Mouse (Mus musculus) C2C12 (cell line): Measurements from ENCODE around the gene Cxcl16. TPM values are rescaled to one million over a fixed set of nuclear protein-coding genes. Genes with fewer than 3 reads are reported as not detected.
"Not testable (repeated sequence)": the region's sequence is repeated elsewhere in the genome, so short reads cannot be mapped to it uniquely, and the experiment has no call there.

Experiments
- H3K27me3 ChIP-seq: one replicate; pipeline ENCODE4 v1.6.1; 2011; ENCODE audit not compliant: control insufficient read depth, insufficient read depth, insufficient read length
- H3K36me3 ChIP-seq: one replicate; pipeline ENCODE4 v1.6.1; 2011; ENCODE audit not compliant: control insufficient read depth, insufficient read depth
- H3K4me3 ChIP-seq: one replicate; pipeline ENCODE4 v1.5.1; 2011; ENCODE audit warnings: mild to moderate bottlenecking, control low read depth; ENCODE audit not compliant: poor library complexity, insufficient read depth, severe bottlenecking
- H3K79me2 ChIP-seq: one replicate; pipeline ENCODE4 v1.6.1; 2011; ENCODE audit not compliant: control insufficient read depth, insufficient read depth
- H3K79me3 ChIP-seq: one replicate; pipeline ENCODE4 v1.6.1; 2011; ENCODE audit warnings: low read depth, control low read depth
- H3ac ChIP-seq: one replicate; pipeline ENCODE3; 2011; ENCODE audit warnings: low read depth; ENCODE audit not compliant: control insufficient read depth, insufficient read length
- CEBPB ChIP-seq: IDR thresholded peaks from one replicate; pipeline ENCODE4 v1.6.1; 2011; ENCODE audit warnings: low read depth, mild to moderate bottlenecking, control low read depth, moderate library complexity
- CTCF ChIP-seq: IDR thresholded peaks from one replicate; pipeline ENCODE4 v1.5.1; 2011; ENCODE audit not compliant: control insufficient read depth, insufficient read depth, insufficient read length
- FOSL1 ChIP-seq: IDR thresholded peaks from one replicate; pipeline ENCODE4 v1.8.0; 2011; ENCODE audit warnings: mild to moderate bottlenecking, low read length; ENCODE audit not compliant: poor library complexity, insufficient read depth, severe bottlenecking
- MAX ChIP-seq: IDR thresholded peaks from one replicate; pipeline ENCODE4 v1.6.1; 2011; ENCODE audit warnings: mild to moderate bottlenecking, control low read depth
- MYOD1 ChIP-seq: IDR thresholded peaks from one replicate; pipeline ENCODE4 v1.6.1; 2011; ENCODE audit warnings: low read depth; ENCODE audit not compliant: control insufficient read depth, insufficient read length
- MYOG ChIP-seq: IDR thresholded peaks from one replicate; pipeline ENCODE4 v1.6.1; 2011; ENCODE audit not compliant: control insufficient read depth, insufficient read length; ENCODE audit errors: extremely low read depth
- USF1 ChIP-seq: IDR thresholded peaks from one replicate; pipeline ENCODE4 v1.6.1; 2011; ENCODE audit warnings: low read depth, mild to moderate bottlenecking, control low read depth, moderate library complexity
- polyA plus RNA-seq: library from polyadenylated mRNA; unstranded; fragments of >200 nt; fragmentation: generic; extraction: Trizol; gene quantifications from one replicate; pipeline ENCODE4 v1.2.1, GENCODE M21; 2012; ENCODE audit warnings: missing spikeins

Cxcl16 gene
- polyA plus RNA-seq, 1 experiment = 0.19 TPM

DNA sequence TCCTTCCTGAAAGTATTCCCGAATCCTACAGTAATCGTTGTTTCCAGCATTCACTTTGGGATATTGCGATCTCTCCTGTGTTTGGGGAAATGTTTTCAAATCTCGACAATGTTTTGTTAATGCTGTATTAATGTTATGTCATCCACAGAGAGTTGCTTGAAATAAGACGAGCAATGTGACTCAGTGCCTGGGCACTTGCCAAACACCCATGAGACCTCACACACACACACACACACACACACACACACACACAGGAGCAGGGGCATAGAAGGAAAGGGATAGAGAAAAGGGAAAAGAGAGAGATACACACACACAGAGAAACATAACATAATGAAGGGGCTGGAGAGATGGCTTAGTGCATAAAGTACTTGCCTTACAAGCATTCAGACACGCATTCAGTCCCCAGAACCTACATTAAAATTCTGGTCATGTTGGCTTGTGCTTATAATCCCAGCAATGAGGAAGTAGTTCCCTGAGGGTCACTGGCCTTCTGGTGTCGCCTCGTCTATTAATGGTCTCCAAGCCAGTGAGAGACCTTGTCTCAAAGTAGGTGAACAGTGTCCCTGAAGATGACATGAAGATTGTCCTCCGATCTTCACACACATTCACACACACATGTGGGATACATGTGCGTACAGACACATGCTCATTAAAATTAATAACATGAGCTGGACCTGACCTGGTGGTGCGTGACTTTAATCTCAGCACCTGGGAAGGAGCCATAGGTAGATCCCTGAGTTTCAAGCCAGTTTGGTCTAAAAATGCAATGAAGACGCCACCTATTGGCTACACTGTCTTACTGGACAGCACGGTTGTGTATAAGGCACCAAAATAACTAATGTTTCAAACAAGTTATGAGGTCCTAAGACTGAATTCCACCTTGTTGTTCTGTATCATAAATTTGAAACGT is 40.0 kb upstream of the Cxcl16 start:
- Histone ChIP-seq H3K36me3 (no peaks in the 10 kb centered on the region), H3K27me3 (no peaks in the 10 kb centered on the region), H3K79me3 (no peaks in the 10 kb centered on the region), H3K4me3 (no peak overlapping the region), H3ac (no peak overlapping the region), H3K79me2 (no peaks in the 10 kb centered on the region)
- no peak for TF ChIP-seq USF1
- no peak for TF ChIP-seq MAX
- TF ChIP-seq FOSL1 = no peak
- TF ChIP-seq MYOG = no peak
- TF ChIP-seq CEBPB = no peak
- no peak for TF ChIP-seq MYOD1
- TF ChIP-seq CTCF = no peak

DNA sequence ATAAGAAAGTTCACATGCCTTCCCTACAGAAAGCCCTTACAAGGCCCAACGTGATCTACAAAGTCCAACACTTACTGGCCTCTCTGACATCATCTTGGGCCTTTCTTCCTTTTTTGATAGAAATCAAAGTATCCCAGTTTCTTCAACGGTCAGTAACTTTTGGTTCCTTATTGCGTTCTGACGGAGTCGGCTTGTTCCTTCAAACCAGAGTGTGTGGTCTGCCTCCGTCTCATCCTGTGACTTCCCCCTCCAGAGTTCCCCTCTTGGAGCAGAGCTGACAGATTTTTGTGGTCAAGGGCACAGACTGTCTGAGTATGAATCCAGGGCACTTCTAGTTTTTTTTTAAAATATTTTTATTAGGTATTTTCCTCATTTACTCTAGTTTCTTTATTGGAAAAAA is 29.9 kb upstream of the Cxcl16 start:
- no peak overlapping the region for H3ac ChIP-seq
- no peaks in the 10 kb centered on the region for H3K79me2 ChIP-seq
- H3K4me3 ChIP-seq = no peak overlapping the region
- H3K36me3 ChIP-seq = no peaks in the 10 kb centered on the region
- TF ChIP-seq MYOD1 (no peak), CTCF (no peak), MAX (no peak), FOSL1 (no peak), USF1 (no peak), MYOG (no peak), CEBPB (no peak)
- no peaks in the 10 kb centered on the region for H3K79me3 ChIP-seq
- no peaks in the 10 kb centered on the region for H3K27me3 ChIP-seq

DNA sequence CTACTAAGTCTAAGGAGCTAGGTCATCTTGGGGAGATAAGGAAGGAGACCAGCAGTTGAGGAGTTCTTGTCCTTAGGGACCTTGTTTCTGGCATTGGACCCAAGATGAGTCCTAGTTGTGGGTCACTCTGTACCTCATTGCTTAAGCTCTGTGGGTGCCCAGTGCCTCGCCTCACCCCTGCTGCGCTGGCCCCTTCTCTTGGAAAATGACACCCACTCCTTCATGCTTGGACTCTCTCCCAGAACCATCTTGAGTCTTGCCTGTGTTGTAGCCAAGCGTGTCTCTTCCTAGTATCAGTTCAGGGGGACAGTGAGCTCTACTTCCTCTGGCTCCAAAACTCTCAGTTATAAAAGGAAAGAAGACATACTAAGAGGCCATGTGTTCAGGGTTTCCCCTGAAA is 29.4 kb upstream of the Cxcl16 start:
- TF ChIP-seq FOSL1 = no peak
- no peak for TF ChIP-seq MAX
- no peak for TF ChIP-seq MYOG
- TF ChIP-seq CTCF = no peak
- TF ChIP-seq CEBPB = no peak
- TF ChIP-seq MYOD1 = no peak
- no peaks in the 10 kb centered on the region for H3K36me3 ChIP-seq
- no peak overlapping the region for H3K4me3 ChIP-seq
- no peaks in the 10 kb centered on the region for H3K27me3 ChIP-seq
- H3K79me3 ChIP-seq = no peaks in the 10 kb centered on the region
- H3K79me2 ChIP-seq = no peaks in the 10 kb centered on the region
- no peak overlapping the region for H3ac ChIP-seq

DNA sequence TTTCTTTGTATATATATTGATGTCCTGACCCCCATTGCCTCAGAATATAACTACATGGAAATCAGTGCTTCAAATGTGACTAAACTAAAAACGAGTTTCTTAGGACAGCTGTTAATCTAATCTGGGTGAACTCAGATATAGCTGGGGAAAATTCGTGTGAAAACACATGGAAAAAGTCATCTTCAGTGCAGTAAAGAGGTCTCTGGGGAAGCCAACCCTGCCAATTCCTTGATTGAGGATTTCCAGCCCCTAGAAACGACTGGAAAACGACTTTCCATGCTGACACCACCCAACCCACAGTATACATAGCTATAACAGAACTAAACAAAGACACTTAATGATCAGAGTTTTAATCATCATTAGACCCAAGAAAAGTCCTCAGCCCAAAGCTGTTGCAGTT is 28.0 kb upstream of the Cxcl16 start:
- no peak overlapping the region for H3K4me3 ChIP-seq
- H3K27me3 ChIP-seq = no peaks in the 10 kb centered on the region
- H3K79me2 ChIP-seq = no peaks in the 10 kb centered on the region
- H3K79me3 ChIP-seq = no peaks in the 10 kb centered on the region
- H3ac ChIP-seq = no peak overlapping the region
- TF ChIP-seq MYOG (no peak), FOSL1 (no peak), CTCF (no peak), USF1 (no peak), MAX (no peak), MYOD1 (no peak)
- H3K36me3 ChIP-seq = no peaks in the 10 kb centered on the region

DNA sequence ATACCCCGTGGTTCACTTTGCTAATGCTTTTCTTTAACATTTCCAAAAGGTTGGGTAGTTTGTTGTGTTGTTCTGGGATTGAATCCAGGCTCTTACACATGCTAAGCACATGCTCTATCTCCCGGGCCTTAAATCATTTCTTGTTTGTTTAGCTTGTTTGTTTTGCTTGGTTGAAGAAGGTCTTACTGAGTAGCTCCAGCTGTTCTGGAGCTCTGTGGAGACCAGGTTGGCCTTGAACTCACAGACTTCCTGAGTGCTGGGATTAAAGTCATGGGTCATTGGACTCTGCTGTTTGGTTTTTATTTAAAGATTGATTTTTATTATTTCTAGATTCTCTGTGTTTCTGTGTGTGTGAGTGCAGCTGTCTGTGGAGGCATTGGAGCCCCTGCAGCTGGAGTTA is 25.7 kb upstream of the Cxcl16 start:
- H3K4me3 ChIP-seq = no peak overlapping the region

DNA sequence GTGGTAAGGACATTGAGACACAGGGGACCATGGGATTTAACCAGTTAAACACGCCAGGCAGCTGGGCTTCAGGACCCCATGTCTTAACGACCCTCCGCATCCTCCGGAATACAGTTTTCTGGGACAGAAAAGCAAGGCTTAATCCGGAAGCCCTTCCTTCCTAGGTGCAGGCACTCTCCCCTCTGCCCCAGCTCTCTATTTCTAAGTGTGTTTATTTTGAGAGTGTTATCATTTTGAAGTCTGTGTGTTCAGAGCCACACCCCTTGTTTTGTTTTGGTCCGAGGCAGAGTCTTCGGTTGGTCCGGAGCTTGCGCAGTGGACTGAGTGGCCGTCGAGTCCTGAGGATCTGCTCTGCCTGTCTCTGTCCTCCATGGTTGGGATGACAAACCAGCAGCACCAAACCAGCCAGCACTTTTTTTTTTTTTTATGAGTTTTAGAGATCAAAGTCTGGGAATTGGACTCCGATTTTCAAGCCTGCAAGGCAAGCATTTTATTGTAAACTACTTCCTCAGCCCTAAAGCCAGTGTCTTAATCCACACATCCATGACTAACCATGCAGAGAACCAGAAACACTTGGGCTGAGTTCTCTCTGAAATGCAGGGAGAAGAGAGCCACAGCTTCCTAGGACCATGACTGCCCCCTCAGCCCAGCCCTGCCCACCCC is 15.2 kb upstream of the Cxcl16 start:
- no peaks in the 10 kb centered on the region for H3K79me3 ChIP-seq
- no peaks in the 10 kb centered on the region for H3K36me3 ChIP-seq
- no peaks in the 10 kb centered on the region for H3K79me2 ChIP-seq
- no peak overlapping the region for H3K4me3 ChIP-seq
- H3K27me3 ChIP-seq = no peaks in the 10 kb centered on the region
- no peak overlapping the region for H3ac ChIP-seq
- TF ChIP-seq FOSL1 = no peak
- TF ChIP-seq CEBPB = no peak
- TF ChIP-seq USF1 = no peak
- no peak for TF ChIP-seq CTCF
- TF ChIP-seq MYOD1 = no peak
- TF ChIP-seq MYOG = no peak
- TF ChIP-seq MAX = no peak

More for the DNA sequence above, 25.7 kb upstream of the Cxcl16 start:
- no peaks in the 10 kb centered on the region for H3K27me3 ChIP-seq
- H3K36me3 ChIP-seq = no peaks in the 10 kb centered on the region
- no peaks in the 10 kb centered on the region for H3K79me3 ChIP-seq
- no peak for TF ChIP-seq MYOD1
- TF ChIP-seq USF1 = no peak
- TF ChIP-seq CTCF = no peak
- TF ChIP-seq MYOG = no peak
- TF ChIP-seq FOSL1 = no peak
- no peak for TF ChIP-seq CEBPB
- no peak for TF ChIP-seq MAX
- no peak overlapping the region for H3ac ChIP-seq
- H3K79me2 ChIP-seq = no peaks in the 10 kb centered on the region

DNA sequence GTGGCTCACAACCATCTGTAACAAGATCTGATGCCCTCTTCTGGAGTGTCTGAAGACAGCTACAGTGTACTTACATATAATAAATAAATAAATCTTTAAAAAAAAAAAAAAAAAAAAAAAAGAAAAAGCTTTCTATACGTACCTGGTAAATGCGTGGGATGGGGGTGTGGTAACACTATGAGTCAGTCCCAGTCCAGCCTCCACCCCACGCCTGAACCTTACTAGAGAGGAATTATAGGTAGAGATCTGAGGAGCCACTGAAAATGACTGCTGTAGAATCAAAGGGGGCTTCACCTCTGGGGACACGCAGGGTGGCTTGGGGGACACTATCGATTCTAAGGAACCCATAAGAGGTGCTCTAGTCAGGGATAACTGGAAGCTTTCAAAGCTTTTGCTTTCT is 13.5 kb upstream of the Cxcl16 start:
- not testable (repeated sequence) for H3K79me3 ChIP-seq, H3K79me2 ChIP-seq, H3ac ChIP-seq, H3K36me3 ChIP-seq, H3K27me3 ChIP-seq, H3K4me3 ChIP-seq
